Mouse (Mus musculus) urinary bladder, postnatal 25 days (tissue): ENCODE data around the gene Sidt1.
A peak's percentile ranks its signal among the peaks of the same experiment; 100 is the strongest.

ENCODE experiments used
- DNase-seq: peaks from one replicate; pipeline ENCODE4 v3.0.0; 2022; ENCODE audit warnings: low spot score

The Sidt1 gene

GRCm38 (mm10) chr16:44332861-44333284 lies at the start of gene Sidt1:
Gene Sidt1 (minus strand): TSS chr16:44333196.
- DNase-seq = no peak

- DNase-seq = no peak
Measured at GRCm38 (mm10) chr16:44381578-44381977, 48.6 kb upstream of the Sidt1 start.

GRCm38 (mm10) chr16:44380006-44380405 lies 47.0 kb upstream of the Sidt1 start:
- no peak for DNase-seq

- DNase-seq = no peak
Measured at GRCm38 (mm10) chr16:44375459-44375858, 42.5 kb upstream of the Sidt1 start.

- DNase-seq = no peak
Measured at GRCm38 (mm10) chr16:44365522-44365921, 32.5 kb upstream of the Sidt1 start.

- DNase-seq = no peak
Measured at GRCm38 (mm10) chr16:44361921-44362890, 29.2 kb upstream of the Sidt1 start.

- no peak for DNase-seq
Measured at GRCm38 (mm10) chr16:44357571-44358268, 24.7 kb upstream of the Sidt1 start.

GRCm38 (mm10) chr16:44356291-44356690 lies 23.3 kb upstream of the Sidt1 start:
- no peak for DNase-seq

GRCm38 (mm10) chr16:44349801-44350397 lies 16.9 kb upstream of the Sidt1 start:
- DNase-seq = no peak

- DNase-seq = peak; percentile 92
Measured at GRCm38 (mm10) chr16:44347071-44347901, 14.3 kb upstream of the Sidt1 start, which contains the start of gene Spice1. Gene Spice1 (plus strand): TSS chr16:44347121.

- no peak for DNase-seq
Measured at GRCm38 (mm10) chr16:44337541-44337940, 4.5 kb upstream of the Sidt1 start.

- DNase-seq = peak; percentile 31
Measured at GRCm38 (mm10) chr16:44331995-44332860, 768 bp downstream of the Sidt1 start.

- DNase-seq = no peak
Measured at GRCm38 (mm10) chr16:44331671-44331994, 1.4 kb downstream of the Sidt1 start.

- no peak for DNase-seq
Measured at GRCm38 (mm10) chr16:44331154-44331553, 1.8 kb downstream of the Sidt1 start.

GRCm38 (mm10) chr16:44330657-44331056 lies 2.3 kb downstream of the Sidt1 start:
- no peak for DNase-seq

GRCm38 (mm10) chr16:44328644-44329043 lies 4.4 kb downstream of the Sidt1 start:
- no peak for DNase-seq

- no peak for DNase-seq
Measured at GRCm38 (mm10) chr16:44320232-44320631, 12.8 kb downstream of the Sidt1 start.

- DNase-seq = no peak
Measured at GRCm38 (mm10) chr16:44316350-44316749, 16.6 kb downstream of the Sidt1 start.

- DNase-seq = no peak
Measured at GRCm38 (mm10) chr16:44313422-44313821, 19.6 kb downstream of the Sidt1 start.

GRCm38 (mm10) chr16:44305606-44306005 lies 27.4 kb downstream of the Sidt1 start:
- DNase-seq = no peak

- no peak for DNase-seq
Measured at GRCm38 (mm10) chr16:44303822-44304221, 29.2 kb downstream of the Sidt1 start.
